ENCODE assay signal across 20 mouse cellular contexts in genomic region chr17:71253391-71253790, GRCm38 (mm10). TPM values are rescaled to one million over a fixed set of nuclear protein-coding genes. Genes with fewer than 3 reads are reported as not detected.
DNase-seq lines count a peak whose midpoint lies in the region; ATAC-seq and TF ChIP-seq lines count a peak whose summit lies in the region.
"Had no signal": no experiment of that assay in that cellular context is flagged by ENCODE, and none has a peak within 500 bp of the region (broad histone marks: within the 10 kb centered on the region; RNA-seq: fewer than 3 reads in every experiment).

No protein-coding gene starts in this region.

- no peak overlapping the region for H3K9ac ChIP-seq in kidney, embryonic 14.5 days (ENCODE audit: low read depth, low read length)
- no peak overlapping the region for H3K9ac ChIP-seq in liver, embryonic 13.5 days
- H3K9ac ChIP-seq in liver, postnatal 0 days (replicated peaks): no peak overlapping the region
- no peak overlapping the region for H3K9ac ChIP-seq in limb, embryonic 15.5 days
- H3K9ac ChIP-seq: embryonic facial prominence, embryonic 12.5 days; forebrain, embryonic 13.5 days; hindbrain, embryonic 14.5 days had no signal

- H3K4me1 ChIP-seq in kidney, adult 2 months (ENCODE audit: control insufficient read depth, insufficient read depth, low read length): peaks cover 9% of the 10 kb centered on the region
- H3K4me1 ChIP-seq in kidney, embryonic 14.5 days (ENCODE audit: control insufficient read depth, insufficient read depth, low read length): peaks cover 23% of the 10 kb centered on the region; the same call in 1 of the 2 replicates
- H3K4me1 ChIP-seq in liver, embryonic 13.5 days (replicated peaks): peaks cover 87% of the 10 kb centered on the region
- H3K4me1 ChIP-seq in liver, postnatal 0 days (ENCODE audit: insufficient read depth): peaks cover 13% of the 10 kb centered on the region
- H3K4me1 ChIP-seq in limb, embryonic 15.5 days: peaks cover 55% of the 10 kb centered on the region

- TF ChIP-seq EP300 in liver, postnatal 0 days (IDR thresholded peaks at IDR 0.05; ENCODE audit: low read depth): no peak

- peaks cover 2% of the 10 kb centered on the region; the same call in 1 of the 2 replicates for H3K36me3 ChIP-seq in kidney, adult 2 months (ENCODE audit: control insufficient read depth, insufficient read depth, low read length)
- peaks cover 27% of the 10 kb centered on the region for H3K36me3 ChIP-seq in kidney, embryonic 14.5 days (ENCODE audit: control insufficient read depth, insufficient read depth, low read length)
- peaks cover 81% of the 10 kb centered on the region for H3K36me3 ChIP-seq in liver, embryonic 13.5 days
- peaks cover 44% of the 10 kb centered on the region for H3K36me3 ChIP-seq in liver, postnatal 0 days (replicated peaks; ENCODE audit: insufficient read depth, low read length)
- peaks cover 13% of the 10 kb centered on the region for H3K36me3 ChIP-seq in limb, embryonic 15.5 days

- 67% methylated on average over 2 of the region's 2 CpGs for WGBS in kidney, adult 2 months
- 79% methylated on average over 2 of the region's 2 CpGs for WGBS in kidney, embryonic 14.5 days
- WGBS in liver, embryonic 13.5 days (ENCODE audit: insufficient replicate concordance): 90% methylated on average over 2 of the region's 2 CpGs
- 77% methylated on average over 2 of the region's 2 CpGs for WGBS in liver, postnatal 0 days (ENCODE audit: insufficient replicate concordance)
- 60% methylated on average over 2 of the region's 2 CpGs for WGBS in limb, embryonic 15.5 days

- no peak for TF ChIP-seq CTCF in kidney, adult 2 months (conservative IDR thresholded peaks at IDR 0.05; ENCODE audit: insufficient read depth, insufficient read length, low read depth, low read length)
- no peak for TF ChIP-seq CTCF in liver, postnatal 0 days (IDR thresholded peaks at IDR 0.05; ENCODE audit: low read depth)

- H3K27me3 ChIP-seq in kidney, adult 2 months (replicated peaks; ENCODE audit: control insufficient read depth, insufficient read depth, low read length): no peaks in the 10 kb centered on the region
- H3K27me3 ChIP-seq in kidney, embryonic 14.5 days (ENCODE audit: control insufficient read depth, insufficient read depth, low read length): no peaks in the 10 kb centered on the region
- H3K27me3 ChIP-seq in liver, embryonic 13.5 days: no peaks in the 10 kb centered on the region
- no peaks in the 10 kb centered on the region for H3K27me3 ChIP-seq in liver, postnatal 0 days (ENCODE audit: insufficient read depth, low read length)
- H3K27me3 ChIP-seq in limb, embryonic 15.5 days: no peaks in the 10 kb centered on the region
- H3K27me3 ChIP-seq: embryonic facial prominence, embryonic 12.5 days; forebrain, embryonic 13.5 days had no signal

- intact Hi-C loops in heart, postnatal 14 days (cut with DNase I): loop anchor here (1.0 kb wide), 1 partner anchor 58 kb away; the partner anchor contains the start of gene Emilin2

- no peak for TF ChIP-seq POLR2A in kidney, adult 2 months (IDR thresholded peaks at IDR 0.05; ENCODE audit: low read depth, low read length)

- H3K9me3 ChIP-seq in kidney, embryonic 14.5 days (ENCODE audit: control insufficient read depth, low read length): no peaks in the 10 kb centered on the region
- H3K9me3 ChIP-seq in liver, embryonic 13.5 days (replicated peaks): no peaks in the 10 kb centered on the region
- H3K9me3 ChIP-seq in liver, postnatal 0 days (ENCODE audit: low read length): no peaks in the 10 kb centered on the region
- no peaks in the 10 kb centered on the region for H3K9me3 ChIP-seq in limb, embryonic 15.5 days
- H3K9me3 ChIP-seq: embryonic facial prominence, embryonic 12.5 days; forebrain, embryonic 13.5 days had no signal

- H3K4me2 ChIP-seq in kidney, embryonic 14.5 days (replicated peaks; ENCODE audit: low read depth, low read length): no peak overlapping the region
- no peak overlapping the region for H3K4me2 ChIP-seq in liver, embryonic 13.5 days
- H3K4me2 ChIP-seq in liver, postnatal 0 days (ENCODE audit: low read depth, low read length): no peak overlapping the region
- H3K4me2 ChIP-seq in limb, embryonic 15.5 days: no peak overlapping the region
- H3K4me2 ChIP-seq: embryonic facial prominence, embryonic 12.5 days; forebrain, embryonic 13.5 days; hindbrain, embryonic 14.5 days had no signal

- peak; percentile 84 for DNase-seq in heart, adult 11 months
- no peak for DNase-seq in heart, postnatal 14 days
- peak; percentile 17 for DNase-seq in kidney, adult 2 months
- no peak for DNase-seq in liver, embryonic 13.5 days
- no peak for DNase-seq in liver, postnatal 0 days
- no peak for DNase-seq in gastrocnemius, postnatal 10 days
- DNase-seq: adrenal gland, postnatal 14 days; cerebellum, adult 9-11 months; left cerebral cortex, postnatal 4 days; lung, postnatal 14 days; retina, postnatal 1 day; thymus, adult 2 months had no signal

- ATAC-seq in kidney, embryonic 14.5 days (ENCODE audit: low FRiP score, low TSS enrichment): no peak
- ATAC-seq in liver, embryonic 13.5 days (ENCODE audit: low read depth): no peak
- no peak for ATAC-seq in liver, postnatal 0 days
- no peak for ATAC-seq in limb, embryonic 15.5 days (ENCODE audit: insufficient number of reproducible peaks, low FRiP score, low TSS enrichment, low read depth)
- ATAC-seq: activated CD4-positive, CD25-positive, alpha-beta regulatory T cell, adult 4 months; CD4-positive, CD25-positive, alpha-beta regulatory T cell, adult 4 months; forebrain, embryonic 13.5 days had no signal

- H3K4me3 ChIP-seq in kidney, adult 2 months (ENCODE audit: insufficient read depth, low read depth, low read length): no peak overlapping the region
- H3K4me3 ChIP-seq in kidney, embryonic 14.5 days (ENCODE audit: low read length): no peak overlapping the region
- no peak overlapping the region for H3K4me3 ChIP-seq in liver, embryonic 13.5 days (replicated peaks)
- no peak overlapping the region for H3K4me3 ChIP-seq in liver, postnatal 0 days (ENCODE audit: low read depth, low read length)
- no peak overlapping the region for H3K4me3 ChIP-seq in limb, embryonic 15.5 days
- H3K4me3 ChIP-seq: embryonic facial prominence, embryonic 12.5 days; erythroblast, embryonic 14.5 days; forebrain, embryonic 13.5 days had no signal

- H3K27ac ChIP-seq in kidney, adult 2 months (ENCODE audit: insufficient read depth, low read depth, low read length): peak overlapping the region; percentile 15; the same call in 1 of the 2 replicates
- no peak overlapping the region for H3K27ac ChIP-seq in kidney, embryonic 14.5 days (ENCODE audit: low read depth, low read length)
- peak overlapping the region; percentile 66 for H3K27ac ChIP-seq in liver, embryonic 13.5 days
- H3K27ac ChIP-seq in liver, postnatal 0 days (ENCODE audit: low read depth): no peak overlapping the region
- peak overlapping the region; percentile 61 for H3K27ac ChIP-seq in limb, embryonic 15.5 days
- H3K27ac ChIP-seq: forebrain, embryonic 13.5 days; hindbrain, embryonic 14.5 days had no signal

RNA-seq across cellular contexts. Expression of gene Emilin2, which starts 58.4 kb away (rescaled TPM):
- total RNA-seq in heart, postnatal 14 days (2021): 100 to 1,000 TPM; 107 to 118 TPM
- 2.6 and 2.7 TPM in 2 replicates for polyA plus RNA-seq in kidney, adult 2 months (2012; rRNA removed)
- 2.0 and 2.7 TPM in 2 replicates for polyA plus RNA-seq in kidney, embryonic 14.5 days (2014; fragmentation: Nextera tagmentation; extraction: Ambion mirVana)
- polyA plus RNA-seq in liver, embryonic 13.5 days (2015; fragmentation: Nextera tagmentation; extraction: Ambion mirVana): 23.0 and 24.9 TPM in 2 replicates
- 10.0 and 12.0 TPM in 2 replicates for polyA plus RNA-seq in liver, postnatal 0 days (2015; fragmentation: Nextera tagmentation; extraction: Ambion mirVana)
- polyA plus RNA-seq in limb, embryonic 15.5 days (2015; fragmentation: Nextera tagmentation; extraction: Ambion mirVana): 32.9 and 39.3 TPM in 2 replicates
- 10 to 100 TPM; 31.9 to 39.2 TPM for total RNA-seq in gastrocnemius, postnatal 10 days (2021)
- polyA plus RNA-seq: CD4-positive, CD25-positive, alpha-beta regulatory T cell, adult 4 months had no signal

Comparison
In these comparisons a context has a peak if more than half of its experiments do, and no peak if none do; other contexts are left out.
1. DNase-seq: peak in heart, adult 11 months (single experiment) and kidney, adult 2 months (single experiment); none in heart, postnatal 14 days (0 of 2), liver, embryonic 13.5 days (single experiment), liver, postnatal 0 days (single experiment) and gastrocnemius, postnatal 10 days (single experiment).
2. H3K27ac ChIP-seq: peak in kidney, adult 2 months (single experiment), liver, embryonic 13.5 days (single experiment) and limb, embryonic 15.5 days (single experiment); none in kidney, embryonic 14.5 days (single experiment) and liver, postnatal 0 days (single experiment).